Mouse (Mus musculus): ENCODE results near the gene Acox2.
"Not testable (repeated sequence)": the region's sequence is repeated elsewhere in the genome, so short reads cannot be mapped to it uniquely, and the experiment has no call there.

DNA sequence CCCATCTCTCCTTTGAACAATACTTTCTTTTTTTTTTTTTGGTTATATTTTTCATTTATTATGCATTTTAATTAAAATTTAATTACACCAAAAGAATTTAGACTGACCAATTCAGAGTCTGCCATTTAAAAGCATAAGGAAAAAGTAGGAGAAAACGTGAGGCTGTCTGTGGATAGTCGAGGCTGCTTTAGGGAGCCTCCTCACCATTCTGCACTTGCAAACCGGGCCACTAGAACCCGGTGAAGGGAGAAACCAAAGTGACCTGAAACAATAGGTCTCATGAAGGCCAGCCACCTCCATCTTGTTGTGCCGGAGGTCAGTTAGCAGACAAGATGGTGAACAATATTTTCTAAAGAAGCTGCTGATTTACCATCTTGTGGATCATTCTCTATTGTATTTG is 27.4 kb upstream of the Acox2 start:
- not testable (repeated sequence) for TF ChIP-seq CTCF, POLR2A (IDR thresholded peaks at IDR 0.05; ENCODE audit: insufficient read depth, low read depth, low read length)

All from olfactory bulb, adult 2 months (tissue).